Mouse (Mus musculus) T-cell, adult 66 days (primary cell): ENCODE results near the gene Mbnl1. TPM values are rescaled to one million over a fixed set of nuclear protein-coding genes. Genes with fewer than 3 reads are reported as not detected.

Source experiments
- total RNA-seq, 2 experiments: library from RNA; stranded (reverse); gene quantifications; 3 replicates in 1 of 2; 4 replicates in 1 of 2; pipeline ENCODE4 v1.2.4; 2023

Gene Mbnl1
- total RNA-seq: 1,000 to 10,000 TPM; 1,148 to 1,163 TPM

DNA sequence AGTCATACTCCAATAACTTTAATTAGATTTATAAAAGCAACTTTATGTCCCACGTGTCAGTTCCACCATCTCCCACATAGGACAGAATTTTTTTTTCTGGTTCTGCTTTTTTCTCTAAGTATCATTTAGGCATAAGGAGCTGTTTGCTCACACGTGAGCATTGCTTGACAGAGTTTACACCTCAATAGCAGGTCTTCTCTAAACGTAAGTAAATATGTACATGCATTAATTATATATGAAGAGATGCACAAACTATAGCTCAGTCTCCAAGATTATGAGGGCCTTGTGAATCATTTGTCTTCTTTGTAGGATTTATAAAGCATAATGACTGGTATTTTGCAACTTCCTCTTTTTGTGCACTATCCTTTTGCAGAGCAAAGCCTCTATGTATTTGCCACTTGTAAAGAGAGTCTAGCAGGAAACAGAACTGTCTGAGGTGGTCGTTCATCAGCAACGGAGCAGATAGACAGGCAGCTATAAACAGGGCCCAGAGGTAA, at the start of gene Mbnl1:
Gene Mbnl1 (plus strand): TSS at position 150 of the 497 bp plus-strand sequence.

